Mouse (Mus musculus): ENCODE measurements around the gene Asphd2. TPM values are rescaled to one million over a fixed set of nuclear protein-coding genes. Genes with fewer than 3 reads are reported as not detected.
A peak's percentile ranks its signal among the peaks of the same experiment; 100 is the strongest.

The Asphd2 gene
- polyA plus RNA-seq, 1 experiment from 2014 or later: 5.9 TPM

GRCm38 (mm10) chr5:112342463-112343204, 52.0 kb downstream of the Asphd2 start, which contains the start of the genes Srrd and Hps4:
Gene Srrd (minus strand): TSS chr5:112343040.
Gene Hps4 (plus strand): TSS chr5:112343083.
- DNase-seq (ENCODE audit: low spot score): peak; percentile 51
- H3K27me3 ChIP-seq (ENCODE audit: insufficient read depth, low read length): no peaks in the 10 kb centered on the region
- H3K4me3 ChIP-seq (replicated peaks; ENCODE audit: low read depth, low read length): peak within 1 kb of the TSS; percentile 73
- peak within 1 kb of the TSS; percentile 75 for H3K4me2 ChIP-seq (ENCODE audit: low read length)
- ATAC-seq (replicated peaks; ENCODE audit: low FRiP score, low read depth): peak; percentile 55
- peaks cover 8% of the 10 kb centered on the region; the same call in 1 of the 2 replicates for H3K4me1 ChIP-seq (replicated peaks; ENCODE audit: insufficient read depth, low read length)
- H3K9me3 ChIP-seq (replicated peaks; ENCODE audit: low read length): no peaks in the 10 kb centered on the region
- H3K36me3 ChIP-seq (ENCODE audit: insufficient read depth, low read length): peaks cover 16% of the 10 kb centered on the region
- no peak for TF ChIP-seq CTCF (IDR thresholded peaks at IDR 0.05; ENCODE audit: low read depth)
- H3K9ac ChIP-seq (ENCODE audit: low read depth, low read length): peak within 1 kb of the TSS; percentile 75
- H3K27ac ChIP-seq: peak within 1 kb of the TSS; percentile 9; the same call in 1 of the 2 replicates
- WGBS: 2% methylated on average over 63 of the region's 64 CpGs

DNA sequence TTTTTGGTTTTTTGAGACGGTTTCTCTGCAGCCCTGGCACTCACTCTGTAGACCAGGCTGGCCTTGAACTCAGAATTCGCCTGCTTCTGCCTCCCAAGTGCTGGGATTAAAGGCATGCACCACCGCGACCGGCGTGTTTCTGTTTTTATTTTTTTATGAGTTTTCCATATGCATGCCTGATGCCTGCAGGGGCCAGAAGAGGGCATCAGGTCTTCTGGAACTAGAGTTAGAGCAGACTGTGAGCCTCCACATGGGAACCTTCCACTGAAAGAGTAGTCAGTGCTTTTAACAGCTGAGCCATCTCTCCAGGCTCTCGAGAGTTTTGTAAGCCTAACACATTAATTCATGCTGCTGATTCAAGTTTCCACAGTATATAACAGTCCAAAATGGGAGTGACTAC, 55.5 kb downstream of the Asphd2 start:
- Histone ChIP-seq H3K4me2 (ENCODE audit: low read length) (no peak overlapping the region), H3K27ac (no peak overlapping the region), H3K36me3 (ENCODE audit: insufficient read depth, low read length) (peaks cover 45% of the 10 kb centered on the region), H3K27me3 (ENCODE audit: insufficient read depth, low read length) (no peaks in the 10 kb centered on the region), H3K4me1 (replicated peaks; ENCODE audit: insufficient read depth, low read length) (peaks cover 8% of the 10 kb centered on the region; the same call in 1 of the 2 replicates), H3K9ac (ENCODE audit: low read depth, low read length) (no peak overlapping the region), H3K9me3 (replicated peaks; ENCODE audit: low read length) (no peaks in the 10 kb centered on the region), H3K4me3 (replicated peaks; ENCODE audit: low read depth, low read length) (no peak overlapping the region)
- DNase-seq (ENCODE audit: low spot score) (no peak), ATAC-seq (replicated peaks; ENCODE audit: low FRiP score, low read depth) (no peak)
- WGBS: 61% methylated on average over 7 of the region's 7 CpGs
- peak; percentile 20; the same call in 1 of the 2 replicates for TF ChIP-seq CTCF (IDR thresholded peaks at IDR 0.05; ENCODE audit: low read depth)

DNA sequence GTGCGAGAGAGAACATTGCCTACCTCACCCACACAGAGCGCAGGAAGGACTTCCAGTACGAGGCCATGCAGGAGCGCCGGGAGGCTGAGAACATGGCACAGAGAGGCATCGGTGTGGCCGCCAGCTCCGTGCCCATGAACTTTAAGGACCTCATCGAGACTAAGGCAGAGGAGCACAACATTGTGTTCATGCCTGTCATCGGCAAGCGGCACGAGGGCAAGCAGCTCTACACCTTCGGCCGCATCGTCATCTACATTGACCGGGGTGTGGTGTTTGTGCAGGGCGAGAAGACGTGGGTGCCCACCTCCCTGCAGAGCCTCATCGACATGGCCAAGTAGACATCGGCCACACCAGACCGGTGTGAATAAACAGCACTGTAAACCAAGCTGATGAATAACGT, 57.7 kb downstream of the Asphd2 start:
- H3K36me3 ChIP-seq (ENCODE audit: insufficient read depth, low read length): peaks cover 66% of the 10 kb centered on the region
- ATAC-seq (replicated peaks; ENCODE audit: low FRiP score, low read depth) (no peak), DNase-seq (ENCODE audit: low spot score) (no peak)
- H3K9ac ChIP-seq (ENCODE audit: low read depth, low read length): no peak overlapping the region
- no peak overlapping the region for H3K4me3 ChIP-seq (replicated peaks; ENCODE audit: low read depth, low read length)
- H3K4me1 ChIP-seq (replicated peaks; ENCODE audit: insufficient read depth, low read length): peaks cover 2% of the 10 kb centered on the region; the same call in 1 of the 2 replicates
- H3K27me3 ChIP-seq (ENCODE audit: insufficient read depth, low read length): no peaks in the 10 kb centered on the region
- H3K9me3 ChIP-seq (replicated peaks; ENCODE audit: low read length): no peaks in the 10 kb centered on the region
- 93% methylated on average over 22 of the region's 22 CpGs for WGBS
- H3K4me2 ChIP-seq (ENCODE audit: low read length): no peak overlapping the region
- TF ChIP-seq CTCF (IDR thresholded peaks at IDR 0.05; ENCODE audit: low read depth): no peak
- H3K27ac ChIP-seq: no peak overlapping the region

- Histone ChIP-seq H3K27ac (no peak overlapping the region), H3K9me3 (replicated peaks; ENCODE audit: low read length) (no peaks in the 10 kb centered on the region), H3K4me1 (replicated peaks; ENCODE audit: insufficient read depth, low read length) (no peaks in the 10 kb centered on the region), H3K4me2 (ENCODE audit: low read length) (no peak overlapping the region), H3K36me3 (ENCODE audit: insufficient read depth, low read length) (peaks cover 81% of the 10 kb centered on the region), H3K9ac (ENCODE audit: low read depth, low read length) (no peak overlapping the region), H3K4me3 (replicated peaks; ENCODE audit: low read depth, low read length) (no peak overlapping the region), H3K27me3 (ENCODE audit: insufficient read depth, low read length) (no peaks in the 10 kb centered on the region)
- ATAC-seq (replicated peaks; ENCODE audit: low FRiP score, low read depth) (no peak; the same call in 1 of the 2 replicates), DNase-seq (ENCODE audit: low spot score) (peak; percentile 57)
- WGBS: 20% methylated on average over 2 of the region's 2 CpGs
- peak; percentile 82 for TF ChIP-seq CTCF (IDR thresholded peaks at IDR 0.05; ENCODE audit: low read depth)
Measured at GRCm38 (mm10) chr5:112335473-112335872, 59.2 kb downstream of the Asphd2 start.

Other genes with a start within 250 kb of the Asphd2 start
- 0.58 and 0.64 TPM in 2 replicates for gene Cryba4, start 142.3 kb downstream of the Asphd2 start, polyA plus RNA-seq (2015; fragmentation: Nextera tagmentation; extraction: Ambion mirVana)
- 3.4 TPM in 2 replicates for gene Crybb1, start 139.1 kb downstream of the Asphd2 start, polyA plus RNA-seq (2015; fragmentation: Nextera tagmentation; extraction: Ambion mirVana)
- 63.8 and 65.5 TPM in 2 replicates for gene Tpst2, start 118.2 kb downstream of the Asphd2 start, polyA plus RNA-seq (2015; fragmentation: Nextera tagmentation; extraction: Ambion mirVana)
- 19.8 and 23.5 TPM in 2 replicates for gene Tfip11, start 68.5 kb downstream of the Asphd2 start, polyA plus RNA-seq (2015; fragmentation: Nextera tagmentation; extraction: Ambion mirVana)
- 26.3 and 30.0 TPM in 2 replicates for gene Srrd, start 51.8 kb downstream of the Asphd2 start, polyA plus RNA-seq (2015; fragmentation: Nextera tagmentation; extraction: Ambion mirVana)
- 25.3 and 28.0 TPM in 2 replicates for gene Hps4, start 51.8 kb downstream of the Asphd2 start, polyA plus RNA-seq (2015; fragmentation: Nextera tagmentation; extraction: Ambion mirVana)
- 0.08 and 0.10 TPM in 2 replicates for gene Gm6583, start 38.8 kb downstream of the Asphd2 start, polyA plus RNA-seq (2015; fragmentation: Nextera tagmentation; extraction: Ambion mirVana)
- not detected in 2 replicates for gene Gm6588, start 54.6 kb upstream of the Asphd2 start, polyA plus RNA-seq (2015; fragmentation: Nextera tagmentation; extraction: Ambion mirVana)
- gene Sez6l, start 182.3 kb upstream of the Asphd2 start, polyA plus RNA-seq (2015; fragmentation: Nextera tagmentation; extraction: Ambion mirVana): 0.28 and 0.37 TPM in 2 replicates

Measured in kidney, postnatal 0 days (tissue).